In genomic region chr5:138769126-138769525, GRCm38 (mm10) we compare ENCODE assay signal across 23 mouse cellular contexts. TPM values are rescaled to one million over a fixed set of nuclear protein-coding genes. Genes with fewer than 3 reads are reported as not detected.
DNase-seq lines count a peak whose midpoint lies in the region; ATAC-seq lines count a peak whose summit lies in the region.
"Had no signal": no experiment of that assay in that cellular context is flagged by ENCODE, and none has a peak within 500 bp of the region (broad histone marks: within the 10 kb centered on the region; RNA-seq: fewer than 3 reads in every experiment).

No protein-coding gene starts in this region.

- H3K4me3 ChIP-seq in limb, embryonic 13.5 days: no peak overlapping the region
- H3K4me3 ChIP-seq in limb, embryonic 10.5 days: no peak overlapping the region
- H3K4me3 ChIP-seq in intestine, embryonic 16.5 days (ENCODE audit: low read length): no peak overlapping the region
- no peak overlapping the region for H3K4me3 ChIP-seq in forebrain, embryonic 12.5 days (replicated peaks)
- H3K4me3 ChIP-seq: embryonic facial prominence, embryonic 15.5 days; heart, embryonic 15.5 days; liver, embryonic 12.5 days; midbrain, embryonic 15.5 days; neural tube, embryonic 12.5 days had no signal

- 0 out of 2 replicates have a peak overlapping the region, but pooled peaks have one; percentile 2 for H3K9ac ChIP-seq in limb, embryonic 13.5 days
- no peak overlapping the region for H3K9ac ChIP-seq in intestine, embryonic 16.5 days (ENCODE audit: low read depth, low read length)
- no peak overlapping the region for H3K9ac ChIP-seq in forebrain, embryonic 12.5 days
- H3K9ac ChIP-seq: embryonic facial prominence, embryonic 15.5 days; heart, embryonic 15.5 days; liver, embryonic 12.5 days; midbrain, embryonic 15.5 days; neural tube, embryonic 12.5 days had no signal

- no peak for ATAC-seq in limb, embryonic 13.5 days (ENCODE audit: low FRiP score, low read depth)
- peak; percentile 58; the same call in 1 of the 2 replicates for ATAC-seq in intestine, embryonic 16.5 days
- no peak for ATAC-seq in monocyte, adult 5-6 weeks (replicated peaks; ENCODE audit: insufficient number of reproducible peaks, low FRiP score, low TSS enrichment, poor library complexity, severe bottlenecking)
- ATAC-seq in forebrain, embryonic 12.5 days (ENCODE audit: low FRiP score): no peak
- ATAC-seq: CD4-positive, CD25-positive, alpha-beta regulatory T cell, adult 4 months; hindbrain, embryonic 16.5 days; liver, embryonic 12.5 days; midbrain, embryonic 15.5 days had no signal

- DNase-seq in limb, embryonic 10.5 days (ENCODE audit: low spot score): no peak
- peak; percentile 33 for DNase-seq in lung, postnatal 25 days (ENCODE audit: low spot score)
- no peak for DNase-seq in left cerebral cortex, adult 11 months (ENCODE audit: low spot score)
- DNase-seq: adrenal gland, postnatal 10 days; cerebellum, adult 8-10 months; kidney, adult 8-10 months; right cerebral cortex, postnatal 25 days had no signal

- H3K4me2 ChIP-seq in limb, embryonic 13.5 days (replicated peaks): no peak overlapping the region
- H3K4me2 ChIP-seq in intestine, embryonic 16.5 days (ENCODE audit: low read depth, low read length): no peak overlapping the region
- no peak overlapping the region for H3K4me2 ChIP-seq in forebrain, embryonic 12.5 days
- H3K4me2 ChIP-seq: embryonic facial prominence, embryonic 15.5 days; heart, embryonic 15.5 days; liver, embryonic 12.5 days; midbrain, embryonic 15.5 days; neural tube, embryonic 12.5 days had no signal

- H3K9me3 ChIP-seq in limb, embryonic 13.5 days: no peaks in the 10 kb centered on the region
- no peaks in the 10 kb centered on the region for H3K9me3 ChIP-seq in limb, embryonic 10.5 days (replicated peaks)
- no peaks in the 10 kb centered on the region for H3K9me3 ChIP-seq in intestine, embryonic 16.5 days (ENCODE audit: control insufficient read depth, low read length)
- H3K9me3 ChIP-seq in forebrain, embryonic 12.5 days: no peaks in the 10 kb centered on the region
- H3K9me3 ChIP-seq: embryonic facial prominence, embryonic 15.5 days; heart, embryonic 15.5 days; liver, embryonic 12.5 days; midbrain, embryonic 15.5 days; neural tube, embryonic 12.5 days had no signal

- H3K36me3 ChIP-seq in limb, embryonic 13.5 days: no peaks in the 10 kb centered on the region
- H3K36me3 ChIP-seq in limb, embryonic 10.5 days: no peaks in the 10 kb centered on the region
- H3K36me3 ChIP-seq in intestine, embryonic 16.5 days (ENCODE audit: control insufficient read depth, insufficient read depth, low read length): peaks cover 4% of the 10 kb centered on the region; the same call in 1 of the 2 replicates
- peaks cover 29% of the 10 kb centered on the region for H3K36me3 ChIP-seq in forebrain, embryonic 12.5 days (replicated peaks)
- H3K36me3 ChIP-seq: heart, embryonic 15.5 days had no signal

- no peak overlapping the region for H3K27ac ChIP-seq in limb, embryonic 13.5 days
- no peak overlapping the region for H3K27ac ChIP-seq in limb, embryonic 10.5 days
- H3K27ac ChIP-seq in intestine, embryonic 16.5 days (ENCODE audit: low read length): no peak overlapping the region
- no peak overlapping the region for H3K27ac ChIP-seq in forebrain, embryonic 12.5 days
- H3K27ac ChIP-seq: embryonic facial prominence, embryonic 15.5 days; heart, embryonic 15.5 days; liver, embryonic 12.5 days; midbrain, embryonic 15.5 days; neural tube, embryonic 12.5 days had no signal

- H3K27me3 ChIP-seq in limb, embryonic 13.5 days: no peaks in the 10 kb centered on the region
- H3K27me3 ChIP-seq in limb, embryonic 10.5 days (ENCODE audit: low read depth, poor library complexity, severe bottlenecking): no peaks in the 10 kb centered on the region
- H3K27me3 ChIP-seq in intestine, embryonic 16.5 days (replicated peaks; ENCODE audit: control insufficient read depth, insufficient read depth, low read length): no peaks in the 10 kb centered on the region
- H3K27me3 ChIP-seq in forebrain, embryonic 12.5 days: no peaks in the 10 kb centered on the region
- H3K27me3 ChIP-seq: embryonic facial prominence, embryonic 15.5 days; heart, embryonic 15.5 days; liver, embryonic 12.5 days; midbrain, embryonic 15.5 days; neural tube, embryonic 12.5 days had no signal

- WGBS in limb, embryonic 13.5 days: 81% methylated on average over 5 of the region's 5 CpGs
- WGBS in limb, embryonic 10.5 days: 83% methylated on average over 5 of the region's 5 CpGs
- WGBS in intestine, embryonic 16.5 days: 59% methylated on average over 5 of the region's 5 CpGs
- 90% methylated on average over 5 of the region's 5 CpGs for WGBS in forebrain, embryonic 12.5 days

- no peaks in the 10 kb centered on the region for H3K4me1 ChIP-seq in limb, embryonic 13.5 days
- no peaks in the 10 kb centered on the region for H3K4me1 ChIP-seq in limb, embryonic 10.5 days
- H3K4me1 ChIP-seq in intestine, embryonic 16.5 days (ENCODE audit: control insufficient read depth, insufficient read depth, low read length): no peaks in the 10 kb centered on the region
- H3K4me1 ChIP-seq in forebrain, embryonic 12.5 days: no peaks in the 10 kb centered on the region
- H3K4me1 ChIP-seq: embryonic facial prominence, embryonic 15.5 days; heart, embryonic 15.5 days; liver, embryonic 12.5 days; midbrain, embryonic 15.5 days had no signal

RNA-seq across cellular contexts. Expression of gene Fam20c, which starts 14.8 kb away (rescaled TPM):
- polyA plus RNA-seq in limb, embryonic 13.5 days (2015; fragmentation: Nextera tagmentation; extraction: Ambion mirVana): 4.3 and 4.5 TPM in 2 replicates
- polyA plus RNA-seq in limb, embryonic 10.5 days (2016; fragmentation: Nextera tagmentation; extraction: Ambion mirVana): 1.1 and 1.3 TPM in 2 replicates
- 3.4 and 3.6 TPM in 2 replicates for polyA plus RNA-seq in intestine, embryonic 16.5 days (2015; fragmentation: Nextera tagmentation; extraction: Ambion mirVana)
- total RNA-seq in monocyte, adult 5-6 weeks (2017): 6.6 to 31.5 TPM (median 17.6 TPM) in 3 replicates
- 21.6 and 23.3 TPM in 2 replicates for polyA plus RNA-seq in forebrain, embryonic 12.5 days (2016; fragmentation: Nextera tagmentation; extraction: Ambion mirVana)
- total RNA-seq: MEL had no signal
- polyA plus RNA-seq: CD4-positive, CD25-positive, alpha-beta regulatory T cell, adult 4 months had no signal

RNA-seq across cellular contexts. Expression of gene Gm5294, which starts 50.8 kb away (rescaled TPM):
- polyA plus RNA-seq in limb, embryonic 13.5 days (2015; fragmentation: Nextera tagmentation; extraction: Ambion mirVana): not detected in 2 replicates
- polyA plus RNA-seq in limb, embryonic 10.5 days (2016; fragmentation: Nextera tagmentation; extraction: Ambion mirVana): not detected in 2 replicates
- not detected in 2 replicates for polyA plus RNA-seq in intestine, embryonic 16.5 days (2015; fragmentation: Nextera tagmentation; extraction: Ambion mirVana)
- not detected in 3 replicates for total RNA-seq in monocyte, adult 5-6 weeks (2017)
- not detected in 2 replicates for polyA plus RNA-seq in forebrain, embryonic 12.5 days (2016; fragmentation: Nextera tagmentation; extraction: Ambion mirVana)
- total RNA-seq: adrenal gland, postnatal 10 days; gastrocnemius, adult 18-20 months; layer of hippocampus, adult 18-20 months; left cerebral cortex, postnatal 10 days; MEL had no signal
- polyA plus RNA-seq: CD4-positive, CD25-positive, alpha-beta regulatory T cell, adult 4 months; embryonic facial prominence, embryonic 15.5 days; forebrain, embryonic 11.5 days; heart, embryonic 15.5 days; liver, embryonic 12.5 days; midbrain, embryonic 15.5 days; neural tube, embryonic 12.5 days had no signal
